Comparison of ENCODE assay signal across 9 mouse cellular contexts in the genomic region with DNA sequence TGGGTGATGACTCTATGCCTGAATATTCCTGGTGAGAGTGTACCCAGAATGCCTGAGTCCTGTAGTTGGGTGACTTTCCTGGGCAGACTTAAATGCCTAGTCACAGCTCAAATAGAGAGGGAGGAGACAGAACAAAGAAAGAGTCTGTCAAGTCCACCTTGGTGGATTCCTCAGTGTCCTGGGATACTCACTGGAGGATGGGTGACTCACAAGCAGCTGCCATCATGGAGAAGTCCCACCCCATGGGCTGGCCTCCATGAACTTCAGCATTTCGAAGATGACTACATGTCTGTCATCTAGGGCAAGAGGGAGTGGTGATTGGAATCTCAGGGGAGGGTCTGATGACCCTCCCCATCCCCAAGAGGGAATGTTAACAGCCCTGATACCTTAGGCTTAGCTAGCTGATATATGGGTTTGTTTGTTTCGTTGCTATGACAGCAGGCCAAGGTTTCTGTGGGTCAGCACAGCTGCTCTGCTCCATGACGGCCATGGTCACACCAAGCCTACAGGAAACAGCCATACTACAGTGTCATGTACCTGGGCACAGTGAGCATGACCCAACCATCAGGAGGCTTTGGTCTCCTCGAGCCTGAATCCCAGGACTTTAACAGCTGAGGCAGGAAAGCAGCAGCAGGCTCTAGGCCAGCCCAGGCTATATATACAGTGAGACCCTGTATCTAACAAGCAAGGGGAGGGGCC.
"Had no signal": no experiment of that assay in that cellular context is flagged by ENCODE, and none has a peak within 500 bp of the region (broad histone marks: within the 10 kb centered on the region; RNA-seq: fewer than 3 reads in every experiment).

No protein-coding gene starts in this region.

- H3K27ac ChIP-seq: limb, embryonic 15.5 days; midbrain, embryonic 13.5 days; neural tube, embryonic 15.5 days had no signal

- H3K36me3 ChIP-seq: limb, embryonic 15.5 days; midbrain, embryonic 13.5 days; neural tube, embryonic 15.5 days had no signal

- ATAC-seq: midbrain, embryonic 13.5 days had no signal

- H3K4me2 ChIP-seq: limb, embryonic 15.5 days; midbrain, embryonic 13.5 days; neural tube, embryonic 15.5 days had no signal

- H3K9ac ChIP-seq: limb, embryonic 15.5 days; midbrain, embryonic 13.5 days; neural tube, embryonic 15.5 days had no signal

- H3K4me3 ChIP-seq: limb, embryonic 15.5 days; midbrain, embryonic 13.5 days; neural tube, embryonic 15.5 days had no signal

- H3K9me3 ChIP-seq: limb, embryonic 15.5 days; midbrain, embryonic 13.5 days; neural tube, embryonic 15.5 days had no signal

- DNase-seq: kidney, adult 18-20 months; kidney, postnatal 25 days; layer of hippocampus, postnatal 36 days; lung, adult 18-20 months; thymus, adult 18-20 months; thymus, postnatal 14 days had no signal
